Mouse (Mus musculus) brain, embryonic 14.5 days (tissue): Measurements from ENCODE around the gene Prss2.

Experiments used
- CTCF ChIP-seq: fragments of 200-500 bp; IDR thresholded peaks from 2 replicates; pipeline ENCODE4 v1.5.1; 2012; ENCODE audit warnings: inconsistent platforms, mild to moderate bottlenecking, moderate library complexity, borderline replicate concordance; ENCODE audit not compliant: insufficient read depth, insufficient read length; ENCODE audit errors: extremely low read depth
- POLR2A ChIP-seq: fragments of 200-500 bp; IDR thresholded peaks from 2 replicates; pipeline ENCODE4 v1.6.1; 2012; ENCODE audit warnings: mild to moderate bottlenecking, inconsistent platforms, borderline replicate concordance; ENCODE audit not compliant: poor library complexity, insufficient read depth, insufficient read length, severe bottlenecking; ENCODE audit errors: extremely low read depth

DNA sequence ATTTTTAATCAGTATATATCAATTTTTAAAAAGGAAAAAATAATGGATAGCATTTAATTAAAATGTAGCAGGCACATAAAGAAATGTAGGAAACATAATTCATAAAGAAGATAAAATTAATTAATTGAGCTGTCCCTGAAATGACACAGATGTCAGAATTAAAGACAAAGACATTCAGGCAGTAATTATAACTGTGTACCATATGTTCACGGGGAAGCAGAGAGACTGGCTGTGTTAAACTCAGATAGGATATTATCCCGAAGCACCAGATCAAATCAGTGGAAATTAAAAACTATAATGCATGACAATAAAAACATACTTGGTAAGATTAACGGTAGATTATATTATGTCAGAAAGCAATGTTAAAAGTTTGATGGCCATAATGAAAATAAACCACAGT is 47.5 kb downstream of the Prss2 start:
- TF ChIP-seq POLR2A (no peak), CTCF (no peak)
